Mouse (Mus musculus): ENCODE data around the gene Elavl4.

Gene Elavl4

GRCm38 (mm10) chr4:110266804-110267575 is 84.7 kb downstream of the Elavl4 start:
- no peak for ATAC-seq (ENCODE audit: low TSS enrichment)

- ATAC-seq (ENCODE audit: low TSS enrichment): peak; percentile 41; the same call in 1 of the 2 replicates
Observed at GRCm38 (mm10) chr4:110264345-110264943, 87.3 kb downstream of the Elavl4 start.

GRCm38 (mm10) chr4:110257360-110257759 is 94.3 kb downstream of the Elavl4 start:
- ATAC-seq (ENCODE audit: low TSS enrichment): peak; percentile 50

GRCm38 (mm10) chr4:110255617-110256016 is 96.1 kb downstream of the Elavl4 start:
- no peak for ATAC-seq (ENCODE audit: low TSS enrichment)

GRCm38 (mm10) chr4:110250055-110250454 is 101.7 kb downstream of the Elavl4 start:
- ATAC-seq (ENCODE audit: low TSS enrichment): no peak

GRCm38 (mm10) chr4:110242879-110243278 is 108.8 kb downstream of the Elavl4 start:
- no peak for ATAC-seq (ENCODE audit: low TSS enrichment)

GRCm38 (mm10) chr4:110234554-110234953 is 117.2 kb downstream of the Elavl4 start:
- no peak for ATAC-seq (ENCODE audit: low TSS enrichment)

- no peak for ATAC-seq (ENCODE audit: low TSS enrichment)
Observed at GRCm38 (mm10) chr4:110232327-110232726, 119.4 kb downstream of the Elavl4 start.

GRCm38 (mm10) chr4:110231799-110232198 is 119.9 kb downstream of the Elavl4 start:
- no peak for ATAC-seq (ENCODE audit: low TSS enrichment)

GRCm38 (mm10) chr4:110229652-110230051 is 122.1 kb downstream of the Elavl4 start:
- no peak for ATAC-seq (ENCODE audit: low TSS enrichment)

GRCm38 (mm10) chr4:110229238-110229637 is 122.5 kb downstream of the Elavl4 start:
- ATAC-seq (ENCODE audit: low TSS enrichment): no peak

GRCm38 (mm10) chr4:110227621-110228031 is 124.1 kb downstream of the Elavl4 start:
- peak; percentile 50 for ATAC-seq (ENCODE audit: low TSS enrichment)

- ATAC-seq (ENCODE audit: low TSS enrichment): peak; percentile 45; the same call in 1 of the 2 replicates
Observed at GRCm38 (mm10) chr4:110225492-110225891, 126.2 kb downstream of the Elavl4 start.

- ATAC-seq (ENCODE audit: low TSS enrichment): peak; percentile 87
Observed at GRCm38 (mm10) chr4:110218819-110219218, 132.9 kb downstream of the Elavl4 start.

- no peak for ATAC-seq (ENCODE audit: low TSS enrichment)
Observed at GRCm38 (mm10) chr4:110217553-110217952, 134.2 kb downstream of the Elavl4 start.

- ATAC-seq (ENCODE audit: low TSS enrichment): peak; percentile 12; the same call in 1 of the 2 replicates
Observed at GRCm38 (mm10) chr4:110214543-110214942, 137.2 kb downstream of the Elavl4 start.

- no peak for ATAC-seq (ENCODE audit: low TSS enrichment)
Observed at GRCm38 (mm10) chr4:110213666-110214065, 138.0 kb downstream of the Elavl4 start.

- no peak for ATAC-seq (ENCODE audit: low TSS enrichment)
Observed at GRCm38 (mm10) chr4:110210246-110210645, 141.5 kb downstream of the Elavl4 start.

GRCm38 (mm10) chr4:110209613-110210012 is 142.1 kb downstream of the Elavl4 start:
- ATAC-seq (ENCODE audit: low TSS enrichment): no peak

- no peak for ATAC-seq (ENCODE audit: low TSS enrichment)
Observed at GRCm38 (mm10) chr4:110201680-110202079, 150.0 kb downstream of the Elavl4 start.

- ATAC-seq (ENCODE audit: low TSS enrichment): peak; percentile 70
Observed at GRCm38 (mm10) chr4:110199897-110200296, 151.8 kb downstream of the Elavl4 start.

- no peak for ATAC-seq (ENCODE audit: low TSS enrichment)
Observed at GRCm38 (mm10) chr4:110198600-110198999, 153.1 kb downstream of the Elavl4 start.

- ATAC-seq (ENCODE audit: low TSS enrichment): no peak
Observed at GRCm38 (mm10) chr4:110177263-110177662, 174.4 kb downstream of the Elavl4 start.
